Mouse (Mus musculus) thymus, adult 2 months (tissue): ENCODE data around the gene Mien1. TPM values are rescaled to one million over a fixed set of nuclear protein-coding genes. Genes with fewer than 3 reads are reported as not detected.

Experiments used
- DNase-seq: peaks from one replicate; pipeline ENCODE4 v3.0.0; 2021
- H3K27ac ChIP-seq: fragments of 200-500 bp; 2 replicates; pipeline ENCODE4 v1.5.1; 2012; ENCODE audit warnings: low read length, control low read depth; ENCODE audit not compliant: control insufficient read depth, insufficient read depth
- H3K27me3 ChIP-seq: fragments of 200-500 bp; 2 replicates; pipeline ENCODE4 v1.6.1; 2012; ENCODE audit warnings: mild to moderate bottlenecking, low read length, moderate library complexity, mixed read lengths; ENCODE audit not compliant: control insufficient read depth, insufficient read depth
- H3K36me3 ChIP-seq: fragments of 200-500 bp; 2 replicates; pipeline ENCODE4 v1.6.1; 2012; ENCODE audit warnings: mild to moderate bottlenecking, low read length, moderate library complexity; ENCODE audit not compliant: control insufficient read depth, insufficient read depth
- H3K4me1 ChIP-seq: fragments of 200-500 bp; replicated peaks from 2 replicates; pipeline ENCODE4 v1.6.1; 2012; ENCODE audit warnings: low read length; ENCODE audit not compliant: control insufficient read depth, insufficient read depth
- H3K4me3 ChIP-seq: fragments of 200-500 bp; 2 replicates; pipeline ENCODE4 v1.5.1; 2012; ENCODE audit warnings: mild to moderate bottlenecking, low read length, control low read depth, moderate library complexity; ENCODE audit not compliant: control insufficient read depth, insufficient read depth
- CTCF ChIP-seq: fragments of 200-500 bp; IDR thresholded peaks from 2 replicates; pipeline ENCODE4 v1.5.1; 2012; ENCODE audit warnings: mild to moderate bottlenecking, control low read depth, low read length, moderate library complexity, borderline replicate concordance; ENCODE audit not compliant: control insufficient read depth, poor library complexity, insufficient read depth; ENCODE audit errors: extremely low read depth
- POLR2A ChIP-seq: fragments of 200-500 bp; IDR thresholded peaks from 2 replicates; pipeline ENCODE4 v1.6.1; 2012; ENCODE audit warnings: mild to moderate bottlenecking, low read length, control low read depth, moderate library complexity; ENCODE audit not compliant: control insufficient read depth, poor library complexity, insufficient read depth; ENCODE audit errors: extremely low read depth
- WGBS: fragments of 180-500 bp; shearing (Covaris S2); methylation state at CpG from one replicate; pipeline ENCODE4 v1.1.7; 2018; 5-methylcytosine and 5-hydroxymethylcytosine counted together
- polyA plus RNA-seq: library from polyadenylated mRNA; depleted of rRNA; stranded (reverse); fragments of >200 nt; gene quantifications from 2 replicates; pipeline ENCODE4 v1.2.3, GENCODE M21; 2012

Mien1 gene
- polyA plus RNA-seq, 1 experiment: 96.7 TPM

- peak overlapping the region; percentile 58 for H3K27ac ChIP-seq
- H3K4me3 ChIP-seq: peak overlapping the region; percentile 55
- TF ChIP-seq POLR2A: no peak
- no peak for TF ChIP-seq CTCF
- no peak for DNase-seq
- H3K4me1 ChIP-seq: peaks cover 43% of the 10 kb centered on the region
- no peaks in the 10 kb centered on the region for H3K27me3 ChIP-seq
- H3K36me3 ChIP-seq: no peaks in the 10 kb centered on the region
- 26% methylated on average over 9 of the region's 9 CpGs for WGBS
These were observed 18.2 kb upstream of the Mien1 start for GRCm38 (mm10) chr11:98456945-98457344.

GRCm38 (mm10) chr11:98456545-98456944 is 17.8 kb upstream of the Mien1 start:
- DNase-seq: no peak
- TF ChIP-seq POLR2A: no peak
- no peak for TF ChIP-seq CTCF
- Histone ChIP-seq H3K27ac (no peak overlapping the region), H3K4me3 (no peak overlapping the region), H3K27me3 (no peaks in the 10 kb centered on the region), H3K36me3 (no peaks in the 10 kb centered on the region), H3K4me1 (peaks cover 40% of the 10 kb centered on the region)
- 73% methylated on average over 5 of the region's 5 CpGs for WGBS

GRCm38 (mm10) chr11:98455484-98455883 is 16.7 kb upstream of the Mien1 start:
- no peak for DNase-seq
- WGBS: 89% methylated on average over 4 of the region's 4 CpGs
- Histone ChIP-seq H3K27me3 (no peaks in the 10 kb centered on the region), H3K36me3 (no peaks in the 10 kb centered on the region), H3K27ac (no peak overlapping the region), H3K4me1 (peaks cover 35% of the 10 kb centered on the region), H3K4me3 (no peak overlapping the region)
- TF ChIP-seq CTCF (no peak), POLR2A (no peak)

GRCm38 (mm10) chr11:98449921-98450771 is 11.4 kb upstream of the Mien1 start:
- TF ChIP-seq CTCF (no peak), POLR2A (no peak)
- Histone ChIP-seq H3K4me3 (no peak overlapping the region), H3K4me1 (peaks cover 44% of the 10 kb centered on the region), H3K36me3 (no peaks in the 10 kb centered on the region), H3K27me3 (no peaks in the 10 kb centered on the region), H3K27ac (no peak overlapping the region)
- 89% methylated on average over 20 of the region's 20 CpGs for WGBS
- DNase-seq: no peak

GRCm38 (mm10) chr11:98449419-98449818 is 10.6 kb upstream of the Mien1 start:
- Histone ChIP-seq H3K27ac (no peak overlapping the region), H3K36me3 (no peaks in the 10 kb centered on the region), H3K4me3 (no peak overlapping the region), H3K27me3 (no peaks in the 10 kb centered on the region), H3K4me1 (peaks cover 44% of the 10 kb centered on the region)
- no peak for TF ChIP-seq CTCF
- no peak for TF ChIP-seq POLR2A
- WGBS: 97% methylated on average over 3 of the region's 3 CpGs
- DNase-seq: no peak

- H3K27me3 ChIP-seq: no peaks in the 10 kb centered on the region
- 70% methylated on average over 13 of the region's 13 CpGs for WGBS
- 0 out of 2 replicates have a peak overlapping the region, but pooled peaks have one; percentile 2 for H3K27ac ChIP-seq
- peaks cover 44% of the 10 kb centered on the region for H3K4me1 ChIP-seq
- H3K36me3 ChIP-seq: no peaks in the 10 kb centered on the region
- TF ChIP-seq CTCF (no peak), POLR2A (no peak)
- no peak overlapping the region for H3K4me3 ChIP-seq
- no peak for DNase-seq
These were observed 9.5 kb upstream of the Mien1 start for GRCm38 (mm10) chr11:98448191-98448790.
